Mouse (Mus musculus) lung, embryonic 14.5 days (tissue): ENCODE measurements at regions not wholly inside any gene's neighbourhood (a gene's known extent, or its start where the extent isn't known, plus 50 kb on each side); places are given as distances from the start of the nearest gene placed in this dataset.

Experiments
- ATAC-seq: fragments of 200-750 bp; cut with Nextera tagmentation; 2 replicates; pipeline ENCODE4 v1.8.0; 2017; ENCODE audit warnings: mild to moderate bottlenecking, moderate TSS enrichment, moderate library complexity; ENCODE audit not compliant: insufficient read depth
- DNase-seq: peaks from one replicate; pipeline ENCODE4 v3.0.0-alpha.2; 2015
- H3K27ac ChIP-seq: fragments of 300-500 bp; sonication (generic); 2 replicates; pipeline ENCODE4 v1.5.1; 2014; ENCODE audit warnings: low read depth, mild to moderate bottlenecking, moderate library complexity
- H3K27me3 ChIP-seq: fragments of 300-500 bp; sonication (generic); 2 replicates; pipeline ENCODE4 v1.6.1; 2014; ENCODE audit warnings: low read length, control low read depth; ENCODE audit not compliant: insufficient read depth
- H3K36me3 ChIP-seq: fragments of 300-500 bp; sonication (generic); 2 replicates; pipeline ENCODE4 v1.6.1; 2014; ENCODE audit warnings: control low read depth; ENCODE audit not compliant: insufficient read depth
- H3K4me1 ChIP-seq: fragments of 300-500 bp; sonication (generic); 2 replicates; pipeline ENCODE4 v1.6.1; 2014; ENCODE audit warnings: antibody characterized with exemption, control low read depth; ENCODE audit not compliant: insufficient read depth
- H3K4me2 ChIP-seq: fragments of 300-500 bp; sonication (generic); 2 replicates; pipeline ENCODE4 v1.6.1; 2014; ENCODE audit warnings: mild to moderate bottlenecking
- H3K4me3 ChIP-seq: fragments of 300-500 bp; sonication (generic); 2 replicates; pipeline ENCODE4 v1.5.1; 2014; ENCODE audit warnings: low read depth, low read length
- H3K9ac ChIP-seq: fragments of 300-500 bp; sonication (generic); 2 replicates; pipeline ENCODE4 v1.6.1; 2014
- H3K9me3 ChIP-seq: fragments of 300-500 bp; sonication (generic); 2 replicates; pipeline ENCODE4 v1.6.1; 2016; ENCODE audit warnings: low read depth, low read length, control low read depth
- CTCF ChIP-seq: IDR thresholded peaks from 2 replicates; pipeline ENCODE4 v1.5.1; 2016; ENCODE audit warnings: antibody characterized with exemption, low read depth
- WGBS: fragments of 180-500 bp; shearing (Covaris S2); extraction: QIAGEN DNeasy Blood & Tissue Kit; methylation state at CpG from one replicate; pipeline ENCODE4 v1.1.7; 2014; 5-methylcytosine and 5-hydroxymethylcytosine counted together

- Histone ChIP-seq H3K27me3 (no peaks in the 10 kb centered on the region), H3K9ac (no peak overlapping the region), H3K36me3 (no peaks in the 10 kb centered on the region), H3K4me1 (peaks cover 10% of the 10 kb centered on the region; the same call in 1 of the 2 replicates), H3K4me2 (no peak overlapping the region), H3K27ac (peak overlapping the region; percentile 42; the same call in 1 of the 2 replicates), H3K4me3 (no peak overlapping the region), H3K9me3 (no peaks in the 10 kb centered on the region)
- ATAC-seq, result no peak
- WGBS, result 61% methylated on average over 3 of the region's 3 CpGs
- TF ChIP-seq CTCF, result no peak
- no peak for DNase-seq
These were observed 92.9 kb downstream of the Adamts15 start for GRCm38 (mm10) chr9:30829158-30829870.

- H3K4me1 ChIP-seq, result no peaks in the 10 kb centered on the region
- H3K4me2 ChIP-seq, result no peak overlapping the region
- H3K36me3 ChIP-seq, result no peaks in the 10 kb centered on the region
- no peak for TF ChIP-seq CTCF
- H3K4me3 ChIP-seq, result no peak overlapping the region
- ATAC-seq (no peak), DNase-seq (no peak)
- H3K9me3 ChIP-seq, result no peaks in the 10 kb centered on the region
- no peak overlapping the region for H3K9ac ChIP-seq
- WGBS, result 65% methylated on average over 1 of the region's 1 CpGs
- no peaks in the 10 kb centered on the region for H3K27me3 ChIP-seq
- H3K27ac ChIP-seq, result no peak overlapping the region
These were observed 94.5 kb downstream of the Adamts15 start for GRCm38 (mm10) chr9:30827780-30828179.

GRCm38 (mm10) chr9:30824056-30824625 lies 98.1 kb downstream of the Adamts15 start:
- Histone ChIP-seq H3K27me3 (no peaks in the 10 kb centered on the region), H3K9ac (no peak overlapping the region), H3K27ac (no peak overlapping the region), H3K4me2 (no peak overlapping the region), H3K4me3 (no peak overlapping the region), H3K9me3 (no peaks in the 10 kb centered on the region), H3K4me1 (no peaks in the 10 kb centered on the region), H3K36me3 (no peaks in the 10 kb centered on the region)
- WGBS, result 29% methylated on average over 4 of the region's 4 CpGs
- DNase-seq (peak; percentile 35), ATAC-seq (peak; percentile 50; the same call in 1 of the 2 replicates)
- no peak for TF ChIP-seq CTCF

GRCm38 (mm10) chr9:30820806-30821375 lies 101.4 kb downstream of the Adamts15 start:
- Histone ChIP-seq H3K27ac (no peak overlapping the region; the same call in 1 of the 2 replicates), H3K9me3 (no peaks in the 10 kb centered on the region), H3K9ac (no peak overlapping the region), H3K4me1 (no peaks in the 10 kb centered on the region), H3K36me3 (no peaks in the 10 kb centered on the region), H3K27me3 (no peaks in the 10 kb centered on the region), H3K4me3 (no peak overlapping the region), H3K4me2 (no peak overlapping the region)
- no peak for TF ChIP-seq CTCF
- DNase-seq, result peak; percentile 82
- peak; percentile 79; the same call in 1 of the 2 replicates for ATAC-seq
- 60% methylated on average over 2 of the region's 2 CpGs for WGBS

GRCm38 (mm10) chr9:30813246-30813645 lies 109.0 kb downstream of the Adamts15 start:
- Histone ChIP-seq H3K4me1 (peaks cover 19% of the 10 kb centered on the region), H3K27ac (no peak overlapping the region), H3K9ac (no peak overlapping the region), H3K4me3 (no peak overlapping the region), H3K27me3 (no peaks in the 10 kb centered on the region), H3K4me2 (no peak overlapping the region), H3K9me3 (no peaks in the 10 kb centered on the region), H3K36me3 (no peaks in the 10 kb centered on the region)
- TF ChIP-seq CTCF, result no peak
- 57% methylated on average over 4 of the region's 4 CpGs for WGBS
- no peak for ATAC-seq
- peak; percentile 22 for DNase-seq

- Histone ChIP-seq H3K9me3 (no peaks in the 10 kb centered on the region), H3K9ac (no peak overlapping the region), H3K4me2 (no peak overlapping the region), H3K4me3 (no peak overlapping the region), H3K4me1 (peaks cover 19% of the 10 kb centered on the region), H3K36me3 (no peaks in the 10 kb centered on the region), H3K27ac (no peak overlapping the region), H3K27me3 (no peaks in the 10 kb centered on the region)
- ATAC-seq (no peak), DNase-seq (peak; percentile 25)
- TF ChIP-seq CTCF, result no peak
- WGBS, result 7% methylated on average over 1 of the region's 1 CpGs
These were observed 111.4 kb downstream of the Adamts15 start for GRCm38 (mm10) chr9:30810843-30811242.

GRCm38 (mm10) chr9:30810290-30810689 lies 112.0 kb downstream of the Adamts15 start:
- no peak overlapping the region for H3K4me3 ChIP-seq
- peaks cover 19% of the 10 kb centered on the region for H3K4me1 ChIP-seq
- no peak overlapping the region for H3K9ac ChIP-seq
- DNase-seq (no peak), ATAC-seq (no peak)
- H3K27me3 ChIP-seq, result no peaks in the 10 kb centered on the region
- H3K4me2 ChIP-seq, result no peak overlapping the region
- H3K9me3 ChIP-seq, result no peaks in the 10 kb centered on the region
- no peak overlapping the region for H3K27ac ChIP-seq
- 72% methylated on average over 4 of the region's 4 CpGs for WGBS
- H3K36me3 ChIP-seq, result no peaks in the 10 kb centered on the region
- no peak for TF ChIP-seq CTCF
